Mouse (Mus musculus) WW6 (cell line): ENCODE data around the gene Lhx9.

ENCODE experiments used
- DNase-seq: peaks from one replicate; pipeline ENCODE4 v3.0.0-alpha.2; 2013; ENCODE audit warnings: low read depth, low spot score

Lhx9 gene

DNA sequence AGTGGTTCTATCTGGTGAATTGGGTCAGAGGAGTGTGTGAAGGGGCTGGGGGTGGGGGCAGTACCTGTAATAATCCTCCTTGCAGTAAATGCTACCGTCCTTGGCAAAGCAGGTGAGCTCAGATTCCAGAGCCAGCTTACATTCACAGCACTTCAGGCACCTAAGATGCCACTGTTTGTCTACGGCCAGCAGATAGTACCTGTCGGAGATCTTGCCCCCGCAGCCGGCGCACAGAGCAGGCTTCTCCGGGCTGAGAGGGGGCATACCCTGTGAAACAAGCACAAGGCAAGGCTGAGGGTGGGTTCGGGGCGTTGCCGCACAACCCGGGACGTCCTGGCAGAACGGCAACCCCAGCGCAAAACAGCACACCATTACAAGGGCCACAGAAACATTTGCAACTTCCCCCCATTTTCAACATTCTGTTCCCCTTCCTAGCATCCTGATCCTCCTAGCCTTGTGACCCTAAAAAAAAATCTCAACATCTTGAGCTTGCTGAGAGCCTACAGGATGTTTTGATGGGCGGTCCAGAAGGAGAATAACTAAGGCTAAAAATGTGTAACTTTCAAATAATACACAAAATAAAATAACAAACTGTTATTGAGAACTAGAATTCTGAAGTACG is 8.5 kb downstream of the Lhx9 start:
- DNase-seq, result no peak

DNA sequence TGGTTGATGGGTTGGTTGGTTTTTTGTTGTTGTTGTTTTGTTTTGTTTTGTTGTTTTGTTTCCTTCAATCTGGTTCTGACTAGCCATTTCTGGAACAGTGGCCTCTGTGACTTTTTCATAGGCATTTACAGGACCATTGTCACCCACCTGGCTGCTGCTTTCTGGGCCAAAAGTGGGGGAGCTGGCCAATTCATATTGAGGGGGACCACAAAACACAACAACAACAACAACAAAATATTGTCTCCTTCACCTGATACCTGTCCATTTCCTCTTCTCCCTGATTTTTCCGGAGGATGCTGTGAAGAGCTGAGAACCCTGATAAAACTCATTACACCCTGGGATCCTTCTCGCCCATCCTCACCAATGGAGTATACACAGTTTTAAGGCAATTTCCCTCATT is 9.1 kb downstream of the Lhx9 start:
- DNase-seq, result no peak

DNA sequence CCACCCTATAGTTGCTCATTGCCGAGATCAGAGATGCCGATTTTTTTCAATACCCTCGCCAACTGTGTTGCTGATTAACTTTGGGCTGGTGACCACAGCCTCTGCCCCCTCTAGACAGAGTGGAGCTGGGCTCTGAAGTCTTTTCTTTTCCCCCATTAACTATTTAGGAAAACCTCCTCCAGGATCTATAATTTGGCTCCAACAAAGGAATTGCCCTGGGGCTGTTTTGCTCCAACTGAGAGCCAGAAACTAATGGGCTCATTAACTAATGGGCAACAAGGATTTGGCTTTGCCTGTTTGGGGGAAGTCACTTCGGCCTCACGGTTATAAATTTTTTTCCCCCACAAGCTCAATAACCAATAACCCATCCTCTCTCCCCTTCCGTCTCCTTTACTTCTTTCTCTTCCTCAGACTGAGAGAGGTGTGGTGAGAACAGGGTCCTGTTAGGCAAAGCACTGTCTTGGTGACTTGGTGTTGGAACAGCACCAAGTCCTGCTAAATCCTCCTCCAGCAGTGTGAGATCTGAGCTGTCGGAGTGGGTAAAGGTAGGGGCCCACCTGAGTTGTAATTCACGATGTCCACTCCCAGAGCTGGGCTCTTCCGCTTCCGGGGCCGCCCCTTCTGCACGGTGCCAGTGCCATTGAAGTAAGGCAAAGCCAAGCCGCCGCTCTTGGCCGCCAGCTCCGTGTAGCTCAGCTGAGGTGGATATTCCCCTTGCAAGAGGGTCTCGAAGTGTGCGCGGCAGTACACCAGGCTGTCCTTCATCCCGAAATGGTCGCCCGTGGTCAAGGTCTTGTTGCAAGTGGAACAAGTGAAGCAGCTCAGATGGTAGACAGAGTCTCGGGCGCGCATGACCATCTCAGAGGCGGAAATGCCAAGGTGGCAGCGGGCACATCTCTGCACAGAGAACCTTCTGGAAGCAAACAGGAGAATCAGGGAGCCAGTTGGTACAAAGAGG is 10.3 kb downstream of the Lhx9 start:
- DNase-seq, result no peak

DNA sequence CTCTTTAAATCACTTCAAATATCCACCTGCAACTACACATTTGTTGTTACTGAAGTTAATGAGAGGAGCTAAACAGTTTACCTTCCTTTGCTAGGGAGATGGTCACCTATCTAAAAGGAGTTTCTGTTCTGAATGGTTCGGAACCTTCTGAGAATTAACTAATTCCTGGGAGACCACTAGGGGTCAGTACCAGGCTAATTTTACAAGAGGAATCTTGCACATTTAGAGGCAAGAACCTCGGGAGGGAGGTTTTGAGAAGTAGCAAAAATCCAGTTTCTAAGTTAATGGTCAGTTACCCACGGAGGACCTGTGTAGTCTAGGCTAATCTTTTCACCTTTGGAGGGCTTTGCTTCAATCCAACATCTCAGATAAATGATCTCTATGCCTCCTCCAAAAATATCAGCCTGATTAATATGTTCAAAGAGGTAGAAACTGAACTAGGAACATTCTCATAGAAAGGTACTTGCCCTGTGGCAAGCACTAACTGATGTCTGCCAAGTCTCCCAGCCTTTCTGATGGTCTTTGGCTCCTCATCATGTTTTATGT is 12.9 kb downstream of the Lhx9 start:
- no peak for DNase-seq

DNA sequence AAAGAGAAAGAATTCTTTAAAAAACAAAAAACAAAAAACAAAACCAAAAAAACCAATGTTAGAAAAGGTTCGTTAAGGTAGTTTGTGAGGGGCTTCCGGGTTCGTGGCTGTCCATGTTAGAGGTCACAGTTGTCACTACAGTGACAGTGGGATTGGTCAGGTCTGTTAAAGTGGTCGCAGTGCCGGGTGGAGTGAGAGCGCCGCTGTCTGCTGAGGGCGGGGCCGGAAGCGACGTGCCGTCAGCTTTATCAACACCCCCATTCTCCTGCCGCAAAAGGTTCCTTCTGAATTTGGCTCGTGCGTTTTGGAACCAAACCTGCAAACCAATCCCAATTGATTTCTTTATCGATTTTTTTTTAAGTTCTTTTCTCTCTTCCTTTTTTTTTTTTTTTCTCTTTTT is 17.1 kb downstream of the Lhx9 start:
- DNase-seq, result no peak

DNA sequence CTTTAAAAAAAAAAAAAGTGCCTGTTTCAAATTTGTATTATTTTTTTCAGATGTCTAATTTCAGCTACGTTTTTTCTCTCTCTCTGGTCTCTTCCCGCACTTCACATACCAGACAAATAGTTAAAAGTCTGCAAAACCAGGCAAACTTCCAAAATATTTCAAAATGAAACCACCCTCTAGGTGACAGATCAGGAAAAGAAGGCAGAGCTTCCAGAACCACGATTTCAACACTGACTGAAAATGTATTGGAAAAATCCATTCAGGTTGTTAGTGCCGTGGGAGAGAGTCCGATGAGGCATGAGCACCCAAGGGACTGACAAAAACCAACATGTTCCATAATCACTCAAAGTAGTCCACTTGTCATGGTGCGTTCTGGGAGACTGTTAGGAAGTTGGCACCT is 21.5 kb downstream of the Lhx9 start:
- DNase-seq, result no peak

DNA sequence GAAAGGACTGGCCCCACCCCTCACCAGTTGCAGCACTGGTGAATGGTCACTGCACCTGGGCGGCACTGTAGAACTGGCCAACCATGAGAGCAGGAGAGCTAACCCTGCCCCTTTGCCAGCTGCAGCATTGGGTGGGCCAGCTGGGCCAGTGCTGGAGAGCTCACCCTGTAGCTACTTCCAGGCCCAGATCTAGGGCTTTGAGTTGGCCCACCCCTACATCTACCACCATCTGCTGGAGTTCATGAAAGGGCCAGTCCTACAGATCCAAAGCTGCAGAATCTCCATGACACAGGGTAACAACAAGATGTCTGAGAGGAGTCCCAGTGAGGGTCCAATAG is 25.4 kb downstream of the Lhx9 start:
- DNase-seq, result no peak

DNA sequence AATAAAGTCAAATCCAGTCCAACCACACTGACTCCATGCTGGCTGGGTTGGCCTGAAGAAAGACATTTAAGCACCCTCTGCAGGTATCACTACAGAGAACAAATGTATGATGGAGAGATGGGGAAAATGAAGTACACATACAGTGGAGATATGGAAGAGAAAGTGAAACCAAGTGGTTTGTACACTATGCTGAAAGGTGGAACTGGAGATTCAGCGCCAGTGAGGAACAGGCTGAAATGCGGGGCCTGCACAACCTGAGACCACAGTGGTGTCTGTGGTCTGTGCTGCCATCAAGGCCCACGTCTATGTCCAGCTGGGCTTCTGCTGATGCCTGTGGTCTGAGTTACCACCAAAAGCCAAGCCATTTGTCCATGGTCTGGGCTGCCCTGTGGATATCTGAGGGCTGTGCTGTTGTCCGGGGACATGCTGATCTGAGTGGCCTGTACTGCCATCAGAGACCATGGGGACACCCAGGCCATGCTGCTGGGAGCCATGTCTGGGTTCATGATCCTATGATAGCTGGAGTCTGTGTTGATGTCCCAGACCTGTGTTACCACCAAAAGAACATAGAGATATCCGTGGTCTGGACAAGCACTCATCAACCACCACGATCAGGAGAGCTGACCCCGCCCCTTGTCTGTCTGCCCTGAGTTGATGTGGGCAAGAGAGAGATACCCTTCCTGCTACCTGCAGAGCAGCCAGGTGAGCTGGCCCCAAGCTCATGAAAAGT is 26.0 kb downstream of the Lhx9 start:
- no peak for DNase-seq

DNA sequence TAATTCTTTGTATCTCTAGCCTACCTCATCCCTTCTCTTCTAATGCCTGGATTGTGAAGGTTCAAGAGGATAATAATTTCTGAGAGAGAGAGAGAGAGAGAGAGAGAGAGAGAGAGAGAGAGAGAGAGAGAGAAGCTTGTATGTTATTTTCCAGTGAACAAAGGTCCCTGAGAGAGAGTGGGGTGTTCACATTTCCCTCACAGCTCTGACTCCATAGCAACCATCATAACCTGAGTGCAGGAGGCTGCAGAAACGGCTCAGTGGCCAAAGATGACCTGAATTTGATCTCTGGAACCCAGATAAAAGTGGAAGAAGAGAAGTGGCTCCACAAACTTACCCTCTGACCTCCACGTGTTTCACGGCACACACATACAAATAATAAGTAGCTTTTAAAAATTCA is 46.6 kb downstream of the Lhx9 start:
- no peak for DNase-seq

DNA sequence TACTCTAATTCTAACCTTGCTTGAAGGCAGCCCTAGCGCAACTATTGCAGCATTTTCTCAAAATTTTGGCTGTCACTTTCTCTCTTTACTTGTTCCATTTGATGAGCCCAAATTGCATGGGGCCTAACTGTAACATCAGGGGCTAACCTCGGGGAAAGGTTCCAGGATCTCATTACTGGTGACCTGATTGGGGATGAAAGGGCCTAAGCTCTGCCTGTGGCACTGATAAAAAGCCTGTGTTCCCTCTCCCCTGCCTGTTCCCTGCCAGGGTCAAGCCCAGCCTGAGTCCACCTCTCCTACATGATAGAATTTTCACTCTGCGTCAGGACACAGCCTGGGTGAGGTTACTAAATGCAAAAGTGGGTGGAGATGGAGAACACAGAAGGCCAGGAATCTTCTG is 47.1 kb downstream of the Lhx9 start:
- no peak for DNase-seq

DNA sequence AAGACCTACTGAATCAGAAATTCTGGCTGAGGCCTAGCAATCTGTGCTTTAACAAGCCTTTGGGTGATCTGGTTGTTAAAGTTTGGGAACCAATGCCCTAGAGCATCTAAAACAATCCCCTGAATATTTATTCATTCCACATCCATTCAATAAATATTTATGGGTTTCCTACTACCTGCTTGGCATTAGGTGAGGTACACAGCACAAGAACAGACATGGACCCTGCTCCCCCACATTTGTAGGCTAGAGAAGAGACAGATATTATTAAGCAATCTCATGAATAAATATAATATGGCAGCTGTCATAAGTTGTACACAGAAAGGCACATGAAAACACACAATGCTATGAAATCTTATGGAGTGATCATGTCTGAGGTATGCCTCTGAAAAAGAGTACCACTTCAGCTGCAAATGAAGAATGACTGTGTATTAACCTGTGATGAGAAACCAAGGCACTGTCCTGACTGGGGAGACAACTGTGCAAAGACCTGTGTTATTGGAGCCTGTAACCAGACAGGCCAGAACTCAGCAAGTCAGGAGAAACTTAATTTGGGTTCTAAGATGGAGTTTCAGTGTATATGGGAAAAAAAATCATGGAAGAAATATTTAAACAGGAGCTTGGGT is 48.6 kb downstream of the Lhx9 start:
- no peak for DNase-seq

DNA sequence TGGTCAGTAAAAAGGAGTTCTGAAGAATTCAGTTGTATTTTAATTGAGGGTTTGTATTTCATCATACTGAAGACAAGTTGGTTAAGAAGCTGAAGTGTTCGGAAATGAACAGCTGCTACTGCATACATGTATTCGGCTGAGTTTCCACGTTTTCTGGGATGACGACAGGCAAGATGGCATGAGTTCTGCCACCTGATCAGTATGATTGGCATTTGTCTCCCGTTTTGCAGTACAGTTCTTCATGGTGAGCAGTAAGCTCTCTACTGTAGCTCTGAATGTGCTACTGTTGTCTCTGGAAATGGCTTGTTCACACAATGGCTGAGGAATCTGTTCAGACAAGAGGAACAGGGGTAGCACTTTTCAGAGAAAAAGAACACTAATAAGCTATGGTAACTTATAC is 50.3 kb downstream of the Lhx9 start:
- DNase-seq, result no peak

DNA sequence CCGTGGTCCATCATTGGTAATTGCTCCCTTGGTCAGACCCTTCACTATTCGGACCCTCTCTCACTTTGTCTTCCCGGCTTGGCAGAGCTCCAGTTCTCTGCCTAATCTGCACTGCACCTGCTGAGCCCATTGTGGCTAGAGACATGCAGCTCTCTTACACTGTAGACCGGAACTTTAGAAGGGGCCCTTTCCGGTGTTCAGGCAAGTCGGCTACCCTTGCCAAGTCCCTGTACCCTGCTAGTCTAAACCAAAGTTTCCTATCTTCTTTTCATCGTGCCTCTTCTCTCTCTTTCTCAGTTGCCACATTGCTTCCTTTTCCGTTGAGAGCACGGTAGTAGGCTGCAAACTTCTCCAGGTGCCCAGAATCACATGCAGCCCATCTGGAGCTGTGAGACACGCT is 62.5 kb downstream of the Lhx9 start:
- DNase-seq, result no peak

DNA sequence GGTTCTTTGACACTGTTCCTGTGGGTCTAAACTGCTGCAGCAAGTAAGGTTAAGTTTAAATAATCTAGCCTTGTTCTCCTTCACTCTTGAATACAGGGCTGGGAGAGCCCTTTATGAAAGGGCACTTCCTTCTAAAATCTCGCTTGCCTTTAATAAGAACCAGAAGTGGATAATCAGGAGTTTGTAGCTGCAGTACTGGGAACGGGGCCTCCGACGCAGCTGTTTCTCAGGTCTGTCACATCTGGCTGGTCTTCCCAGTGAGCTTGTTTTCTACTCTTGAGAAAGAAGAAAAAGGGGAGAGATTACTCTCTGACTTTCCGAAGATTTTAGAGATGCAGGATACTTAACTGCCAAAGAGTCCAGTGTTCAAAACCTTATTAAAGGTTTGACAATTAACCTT is 64.4 kb downstream of the Lhx9 start:
- DNase-seq, result no peak
